Mouse (Mus musculus): ENCODE measurements around the gene Lemd2. TPM values are rescaled to one million over a fixed set of nuclear protein-coding genes. Genes with fewer than 3 reads are reported as not detected.

Gene Lemd2
- total and polyA plus RNA-seq, 3 experiments, result 46.8 to 59.7 TPM; not detected in 1

DNA sequence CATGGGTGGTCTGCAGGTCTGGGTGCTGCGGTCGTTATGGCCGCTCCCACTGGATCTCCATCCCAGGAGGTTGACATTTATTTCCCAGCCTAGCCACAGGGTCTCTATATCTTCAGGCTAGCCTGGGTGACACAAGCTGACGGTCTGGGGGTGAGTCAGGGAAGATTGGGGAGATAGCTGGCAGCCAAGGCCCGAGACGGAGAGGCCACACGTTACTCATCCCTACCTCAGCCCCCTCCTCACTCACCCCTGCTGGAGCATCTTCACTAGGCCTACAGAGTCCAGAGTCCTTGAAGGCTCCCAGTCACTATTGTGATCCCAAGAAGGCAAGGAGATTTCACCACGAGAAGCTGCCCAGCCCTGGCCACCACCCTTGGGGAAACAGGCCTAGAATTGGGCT is 33.5 kb upstream of the Lemd2 start:
- Histone ChIP-seq H3K36me3 (ENCODE audit: control insufficient read depth in 1 of 2, insufficient read depth in 2 of 2, low read length in 2 of 2) (no peaks in the 10 kb centered on the region), H3K79me2 (ENCODE audit: control insufficient read depth, insufficient read depth, low read length, poor library complexity) (no peaks in the 10 kb centered on the region), H3K27ac (ENCODE audit: control insufficient read depth, low read depth, low read length) (no peak overlapping the region), H3K4me1 (ENCODE audit: control insufficient read depth in 1 of 2, insufficient read depth in 2 of 2, low read length in 2 of 2) (no peaks in the 10 kb centered on the region), H3K9ac (ENCODE audit: control insufficient read depth, low read depth, low read length, poor library complexity, severe bottlenecking) (no peak overlapping the region), H3K27me3 (ENCODE audit: control insufficient read depth in 1 of 2, insufficient read depth in 2 of 2, low read length in 2 of 2) (no peaks in the 10 kb centered on the region), H3K4me3 (ENCODE audit: control insufficient read depth in 1 of 2, insufficient read depth in 1 of 2, low read depth in 2 of 2, low read length in 2 of 2) (no peak overlapping the region), H3K9me3 (replicated peaks; ENCODE audit: insufficient read depth, low read length) (no peaks in the 10 kb centered on the region)
- DNase-seq (ENCODE audit: low read depth, low spot score), result no peak
- TF ChIP-seq NELFE (IDR thresholded peaks at IDR 0.05; ENCODE audit: low read depth, low read length), result no peak

GRCm38 (mm10) chr17:27233298-27233697 is 29.0 kb upstream of the Lemd2 start:
- no peaks in the 10 kb centered on the region for H3K79me2 ChIP-seq (ENCODE audit: control insufficient read depth, insufficient read depth, low read length, poor library complexity)
- H3K27ac ChIP-seq (ENCODE audit: control insufficient read depth, low read depth, low read length), result no peak overlapping the region
- no peak for DNase-seq (ENCODE audit: low read depth, low spot score)
- TF ChIP-seq CHD2 (IDR thresholded peaks at IDR 0.05; ENCODE audit: low read length), result no peak
- no peak for TF ChIP-seq TAL1 (IDR thresholded peaks at IDR 0.05; ENCODE audit: low read length)
- no peak for TF ChIP-seq MYB (IDR thresholded peaks at IDR 0.05; ENCODE audit: low read depth, low read length)
- no peak for TF ChIP-seq HCFC1 (IDR thresholded peaks at IDR 0.05; ENCODE audit: low read depth, low read length)
- TF ChIP-seq ELF1 (IDR thresholded peaks at IDR 0.05; ENCODE audit: low read depth, low read length), result no peak
- TF ChIP-seq ZKSCAN1 (IDR thresholded peaks at IDR 0.05; ENCODE audit: low read depth, low read length), result no peak
- TF ChIP-seq MAZ (IDR thresholded peaks at IDR 0.05; ENCODE audit: low read depth, low read length), result no peak
- no peak for TF ChIP-seq NRF1 (IDR thresholded peaks at IDR 0.05; ENCODE audit: insufficient read depth, low read depth, low read length, poor library complexity, severe bottlenecking)
- TF ChIP-seq ZC3H11A (IDR thresholded peaks at IDR 0.05; ENCODE audit: low read depth, low read length), result no peak
- TF ChIP-seq MEF2A (IDR thresholded peaks at IDR 0.05; ENCODE audit: extremely low read depth, insufficient replicate concordance, low read depth, low read length, poor library complexity, severe bottlenecking), result no peak
- no peak for TF ChIP-seq ETS1 (IDR thresholded peaks at IDR 0.05; ENCODE audit: low read depth, low read length)
- no peak for TF ChIP-seq CHD1 (IDR thresholded peaks at IDR 0.05; ENCODE audit: low read depth, low read length)
- TF ChIP-seq SIN3A (IDR thresholded peaks at IDR 0.05; ENCODE audit: low read length), result no peak
- TF ChIP-seq RCOR1 (IDR thresholded peaks at IDR 0.05; ENCODE audit: low read depth, low read length), result no peak
- no peak overlapping the region for H3K9ac ChIP-seq (ENCODE audit: control insufficient read depth, low read depth, low read length, poor library complexity, severe bottlenecking)
- no peaks in the 10 kb centered on the region for H3K27me3 ChIP-seq (ENCODE audit: control insufficient read depth in 1 of 2, insufficient read depth in 2 of 2, low read length in 2 of 2)
- H3K4me1 ChIP-seq (ENCODE audit: control insufficient read depth in 1 of 2, insufficient read depth in 2 of 2, low read length in 2 of 2), result no peaks in the 10 kb centered on the region
- H3K4me3 ChIP-seq (ENCODE audit: control insufficient read depth in 1 of 2, insufficient read depth in 1 of 2, low read depth in 2 of 2, low read length in 2 of 2), result no peak overlapping the region
- no peaks in the 10 kb centered on the region for H3K9me3 ChIP-seq (replicated peaks; ENCODE audit: insufficient read depth, low read length)
- no peaks in the 10 kb centered on the region for H3K36me3 ChIP-seq (ENCODE audit: control insufficient read depth in 1 of 2, insufficient read depth in 2 of 2, low read length in 2 of 2)

GRCm38 (mm10) chr17:27232176-27232575 is 27.9 kb upstream of the Lemd2 start:
- H3K27me3 ChIP-seq (ENCODE audit: control insufficient read depth in 1 of 2, insufficient read depth in 2 of 2, low read length in 2 of 2), result no peaks in the 10 kb centered on the region
- TF ChIP-seq MAX (IDR thresholded peaks at IDR 0.05; ENCODE audit: low read length), result no peak
- no peak for TF ChIP-seq EP300 (IDR thresholded peaks at IDR 0.05; ENCODE audit: low read depth in 1 of 2, low read length in 2 of 2)
- TF ChIP-seq ZKSCAN1 (IDR thresholded peaks at IDR 0.05; ENCODE audit: low read depth, low read length), result no peak
- no peak for TF ChIP-seq NELFE (IDR thresholded peaks at IDR 0.05; ENCODE audit: low read depth, low read length)
- TF ChIP-seq CHD2 (IDR thresholded peaks at IDR 0.05; ENCODE audit: low read length), result no peak
- TF ChIP-seq GABPA (IDR thresholded peaks at IDR 0.05; ENCODE audit: low read depth, low read length), result no peak
- no peak for TF ChIP-seq KAT2A (conservative IDR thresholded peaks at IDR 0.05; ENCODE audit: low read depth, low read length)
- TF ChIP-seq MAZ (IDR thresholded peaks at IDR 0.05; ENCODE audit: low read depth, low read length), result no peak
- no peak for TF ChIP-seq POLR2AphosphoS5 (IDR thresholded peaks at IDR 0.05; ENCODE audit: borderline replicate concordance, low read depth, low read length)
- no peak for TF ChIP-seq POLR2A (IDR thresholded peaks at IDR 0.05; ENCODE audit: control insufficient read depth in 1 of 2, insufficient read depth in 1 of 2, low read depth in 1 of 2, low read length in 2 of 2, poor library complexity in 1 of 2)
- no peak for TF ChIP-seq TBP (IDR thresholded peaks at IDR 0.05; ENCODE audit: low read depth, low read length)
- no peak for TF ChIP-seq GATA1 (IDR thresholded peaks at IDR 0.05; ENCODE audit: low read depth, low read length)
- no peak for TF ChIP-seq JUND (IDR thresholded peaks at IDR 0.05; ENCODE audit: low read depth, low read length)
- no peak for TF ChIP-seq ELF1 (IDR thresholded peaks at IDR 0.05; ENCODE audit: low read depth, low read length)
- TF ChIP-seq MYC (IDR thresholded peaks at IDR 0.05; ENCODE audit: low read depth, low read length), result no peak
- TF ChIP-seq ETS1 (IDR thresholded peaks at IDR 0.05; ENCODE audit: low read depth, low read length), result no peak
- no peak for TF ChIP-seq ZC3H11A (IDR thresholded peaks at IDR 0.05; ENCODE audit: low read depth, low read length)
- TF ChIP-seq ZMIZ1 (IDR thresholded peaks at IDR 0.05; ENCODE audit: low read depth, low read length), result no peak
- TF ChIP-seq RAD21 (IDR thresholded peaks at IDR 0.05; ENCODE audit: low read depth, low read length), result no peak
- H3K36me3 ChIP-seq (ENCODE audit: control insufficient read depth in 1 of 2, insufficient read depth in 2 of 2, low read length in 2 of 2), result no peaks in the 10 kb centered on the region
- no peaks in the 10 kb centered on the region for H3K9me3 ChIP-seq (replicated peaks; ENCODE audit: insufficient read depth, low read length)
- H3K4me3 ChIP-seq (ENCODE audit: control insufficient read depth in 1 of 2, insufficient read depth in 1 of 2, low read depth in 2 of 2, low read length in 2 of 2), result no peak overlapping the region
- no peak overlapping the region for H3K27ac ChIP-seq (ENCODE audit: control insufficient read depth, low read depth, low read length)
- no peaks in the 10 kb centered on the region for H3K79me2 ChIP-seq (ENCODE audit: control insufficient read depth, insufficient read depth, low read length, poor library complexity)
- no peak for DNase-seq (ENCODE audit: low read depth, low spot score)
- H3K9ac ChIP-seq (ENCODE audit: control insufficient read depth, low read depth, low read length, poor library complexity, severe bottlenecking), result no peak overlapping the region
- no peaks in the 10 kb centered on the region for H3K4me1 ChIP-seq (ENCODE audit: control insufficient read depth in 1 of 2, insufficient read depth in 2 of 2, low read length in 2 of 2)
